Mouse (Mus musculus): ENCODE measurements at regions not wholly inside any gene's neighbourhood (a gene's known extent, or its start where the extent isn't known, plus 50 kb on each side); places are given as distances from the start of the nearest gene placed in this dataset.

DNA sequence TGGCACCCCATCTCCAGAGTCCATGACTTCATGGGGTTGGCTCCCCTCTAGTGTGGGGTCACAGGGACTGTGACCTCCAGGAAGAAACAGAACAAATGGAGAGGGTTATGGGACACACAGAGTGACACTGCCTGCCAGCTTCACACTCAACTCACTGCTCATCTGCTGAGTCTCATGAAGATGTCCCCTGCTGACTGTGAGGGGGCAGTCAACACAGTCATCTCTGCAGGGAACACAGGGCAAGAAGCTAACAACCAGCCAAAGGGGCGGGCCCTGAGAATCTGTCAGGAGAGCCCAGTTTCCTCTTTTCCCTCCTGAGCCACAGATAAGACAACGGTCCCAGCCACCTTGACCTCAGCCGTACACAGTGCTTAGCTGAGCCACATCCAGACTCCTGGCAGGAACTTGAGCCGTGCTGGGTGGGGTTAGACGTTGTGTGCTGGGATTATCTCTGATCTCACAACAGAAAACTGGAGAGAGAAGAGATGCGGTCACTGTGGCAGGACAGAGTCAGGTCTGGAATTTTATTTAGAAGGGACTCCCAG, 294.6 kb downstream of the Ajap1 start:
- TF ChIP-seq CTCF (IDR thresholded peaks at IDR 0.05; ENCODE audit: low read depth) (no peak), EP300 (IDR thresholded peaks at IDR 0.05; ENCODE audit: low read depth) (no peak)

All from heart, postnatal 0 days (tissue).